Mouse (Mus musculus) midbrain, embryonic 14.5 days (tissue): ENCODE measurements around the gene Lpin3. TPM values are rescaled to one million over a fixed set of nuclear protein-coding genes. Genes with fewer than 3 reads are reported as not detected.

Source experiments
- ATAC-seq: fragments of 200-750 bp; cut with Nextera tagmentation; 2 replicates; pipeline ENCODE4 v1.8.0; 2017; ENCODE audit warnings: moderate number of reproducible peaks, moderate library complexity; ENCODE audit not compliant: low FRiP score, low TSS enrichment
- DNase-seq: peaks from one replicate; pipeline ENCODE4 v3.0.0-alpha.2; 2015
- H3K27ac ChIP-seq: fragments of 300-500 bp; sonication (generic); replicated peaks from 2 replicates; pipeline ENCODE4 v1.5.1; 2014; ENCODE audit warnings: mild to moderate bottlenecking, low read depth, low read length, moderate library complexity
- H3K27me3 ChIP-seq: fragments of 300-500 bp; sonication (generic); 2 replicates; pipeline ENCODE4 v1.6.1; 2014; ENCODE audit warnings: low read length, control low read depth, mixed read lengths; ENCODE audit not compliant: control insufficient read depth, insufficient read depth
- H3K36me3 ChIP-seq: fragments of 300-500 bp; sonication (generic); 2 replicates; pipeline ENCODE4 v1.6.1; 2014; ENCODE audit warnings: low read length, control low read depth; ENCODE audit not compliant: control insufficient read depth, insufficient read depth
- H3K4me1 ChIP-seq: fragments of 300-500 bp; sonication (generic); 2 replicates; pipeline ENCODE4 v1.6.1; 2014; ENCODE audit warnings: mild to moderate bottlenecking, antibody characterized with exemption, low read length, control low read depth; ENCODE audit not compliant: control insufficient read depth, insufficient read depth
- H3K4me2 ChIP-seq: fragments of 300-500 bp; sonication (generic); 2 replicates; pipeline ENCODE4 v1.6.1; 2014; ENCODE audit warnings: mild to moderate bottlenecking, low read length, moderate library complexity
- H3K4me3 ChIP-seq: fragments of 300-500 bp; sonication (generic); replicated peaks from 2 replicates; pipeline ENCODE4 v1.5.1; 2014; ENCODE audit warnings: low read depth, low read length
- H3K9ac ChIP-seq: fragments of 300-500 bp; sonication (generic); replicated peaks from 2 replicates; pipeline ENCODE4 v1.6.1; 2014; ENCODE audit warnings: mild to moderate bottlenecking, low read length, moderate library complexity
- H3K9me3 ChIP-seq: fragments of 300-500 bp; sonication (generic); 2 replicates; pipeline ENCODE4 v1.6.1; 2016; ENCODE audit warnings: low read length, control low read depth, mixed read lengths; ENCODE audit not compliant: control insufficient read depth
- WGBS: fragments of 180-500 bp; shearing (Covaris S2); extraction: QIAGEN DNeasy Blood & Tissue Kit; methylation state at CpG from one replicate; pipeline ENCODE4 v1.1.7; 2014; 5-methylcytosine and 5-hydroxymethylcytosine counted together
- polyA plus RNA-seq: library from polyadenylated mRNA; unstranded; fragments of >200 nt; fragmentation: Nextera tagmentation; extraction: Ambion mirVana; gene quantifications from 2 replicates; pipeline ENCODE4 v1.2.1, GENCODE M21; 2014

Gene Lpin3
- polyA plus RNA-seq, 1 experiment from 2014 or later: 0.14 TPM

GRCm38 (mm10) chr2:160932981-160933380 lies 52.5 kb downstream of the Lpin3 start:
- Histone ChIP-seq H3K27me3 (no peaks in the 10 kb centered on the region), H3K4me3 (no peak overlapping the region), H3K27ac (no peak overlapping the region), H3K4me2 (no peak overlapping the region), H3K36me3 (no peaks in the 10 kb centered on the region), H3K9ac (no peak overlapping the region), H3K4me1 (no peaks in the 10 kb centered on the region), H3K9me3 (no peaks in the 10 kb centered on the region)
- 88% methylated on average over 3 of the region's 3 CpGs for WGBS
- no peak for DNase-seq
- ATAC-seq: no peak

- Histone ChIP-seq H3K9ac (no peak overlapping the region), H3K36me3 (no peaks in the 10 kb centered on the region), H3K27me3 (no peaks in the 10 kb centered on the region), H3K4me2 (no peak overlapping the region), H3K27ac (no peak overlapping the region), H3K4me1 (no peaks in the 10 kb centered on the region), H3K4me3 (no peak overlapping the region), H3K9me3 (no peaks in the 10 kb centered on the region)
- 64% methylated on average over 5 of the region's 5 CpGs for WGBS
- no peak for DNase-seq
- ATAC-seq: no peak
These were observed 53.4 kb downstream of the Lpin3 start for GRCm38 (mm10) chr2:160933890-160934289.

DNA sequence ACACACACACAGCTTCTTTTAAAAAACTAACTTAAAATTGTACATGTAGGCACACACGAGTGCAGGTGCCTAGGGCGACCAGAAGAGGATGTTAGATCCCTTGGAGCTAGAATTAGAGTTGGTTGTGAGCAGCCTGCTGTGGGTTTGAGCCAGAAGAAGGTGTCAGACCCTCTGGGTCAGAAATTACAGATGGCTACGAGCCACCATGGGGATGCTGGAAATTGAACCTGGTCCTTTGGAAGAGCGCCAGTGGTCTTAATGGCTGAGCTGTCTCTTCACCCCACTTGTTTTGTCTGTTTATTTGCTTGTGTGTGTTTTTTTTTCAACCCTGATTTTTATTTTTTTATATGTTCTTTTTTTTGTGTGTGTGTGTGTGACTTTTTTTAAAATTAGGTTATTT lies 54.0 kb downstream of the Lpin3 start:
- no peak overlapping the region for H3K4me3 ChIP-seq
- H3K9ac ChIP-seq: no peak overlapping the region
- ATAC-seq (no peak), DNase-seq (no peak)
- H3K4me1 ChIP-seq: no peaks in the 10 kb centered on the region
- H3K4me2 ChIP-seq: no peak overlapping the region
- H3K27me3 ChIP-seq: no peaks in the 10 kb centered on the region
- no peak overlapping the region for H3K27ac ChIP-seq
- H3K9me3 ChIP-seq: no peaks in the 10 kb centered on the region
- 88% methylated on average over 4 of the region's 4 CpGs for WGBS
- no peaks in the 10 kb centered on the region for H3K36me3 ChIP-seq

GRCm38 (mm10) chr2:160940930-160941709 lies 60.6 kb downstream of the Lpin3 start:
- Histone ChIP-seq H3K9ac (no peak overlapping the region), H3K27me3 (no peaks in the 10 kb centered on the region), H3K4me1 (no peaks in the 10 kb centered on the region), H3K27ac (no peak overlapping the region), H3K4me2 (no peak overlapping the region), H3K36me3 (peaks cover 12% of the 10 kb centered on the region; the same call in 1 of the 2 replicates), H3K9me3 (no peaks in the 10 kb centered on the region), H3K4me3 (no peak overlapping the region)
- ATAC-seq (no peak), DNase-seq (no peak)
- 76% methylated on average over 17 of the region's 17 CpGs for WGBS

GRCm38 (mm10) chr2:160942443-160942842 lies 62.0 kb downstream of the Lpin3 start:
- no peaks in the 10 kb centered on the region for H3K9me3 ChIP-seq
- H3K4me2 ChIP-seq: no peak overlapping the region
- peaks cover 19% of the 10 kb centered on the region; the same call in 1 of the 2 replicates for H3K36me3 ChIP-seq
- WGBS: 68% methylated on average over 3 of the region's 3 CpGs
- ATAC-seq: no peak
- H3K4me3 ChIP-seq: no peak overlapping the region
- H3K4me1 ChIP-seq: no peaks in the 10 kb centered on the region
- H3K27me3 ChIP-seq: no peaks in the 10 kb centered on the region
- DNase-seq: peak; percentile 44
- no peak overlapping the region for H3K27ac ChIP-seq
- H3K9ac ChIP-seq: no peak overlapping the region

DNA sequence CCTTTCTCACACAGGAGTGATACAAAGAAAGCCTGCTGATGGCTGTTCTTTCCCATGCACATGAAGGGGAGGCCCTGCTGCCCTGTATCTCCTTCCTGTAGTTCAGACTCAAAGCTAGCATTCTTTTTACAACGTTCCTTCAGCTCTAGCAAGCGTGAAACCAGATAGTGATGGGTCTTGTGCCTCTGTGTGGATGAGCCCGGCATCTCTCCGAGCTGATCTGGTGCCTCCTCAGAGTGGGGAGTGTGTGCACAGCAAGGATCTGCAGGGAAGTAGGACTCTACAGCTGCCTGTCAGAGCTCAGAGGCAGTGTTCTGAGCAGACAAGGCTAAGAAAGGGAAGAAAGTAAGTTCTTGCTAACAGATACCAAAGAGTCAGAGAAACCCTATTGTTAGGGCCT lies 71.1 kb downstream of the Lpin3 start:
- H3K4me3 ChIP-seq: no peak overlapping the region
- H3K9me3 ChIP-seq: no peaks in the 10 kb centered on the region
- H3K4me1 ChIP-seq: no peaks in the 10 kb centered on the region
- no peak overlapping the region for H3K27ac ChIP-seq
- no peaks in the 10 kb centered on the region for H3K27me3 ChIP-seq
- no peak for ATAC-seq
- DNase-seq: no peak
- H3K36me3 ChIP-seq: peaks cover 88% of the 10 kb centered on the region
- no peak overlapping the region for H3K9ac ChIP-seq
- WGBS: 83% methylated on average over 4 of the region's 4 CpGs
- H3K4me2 ChIP-seq: no peak overlapping the region

- Histone ChIP-seq H3K36me3 (peaks cover 85% of the 10 kb centered on the region), H3K4me2 (no peak overlapping the region), H3K27ac (peak overlapping the region; percentile 20; the same call in 1 of the 2 replicates), H3K4me3 (no peak overlapping the region), H3K9ac (no peak overlapping the region), H3K9me3 (no peaks in the 10 kb centered on the region), H3K4me1 (no peaks in the 10 kb centered on the region), H3K27me3 (no peaks in the 10 kb centered on the region)
- 84% methylated on average over 7 of the region's 7 CpGs for WGBS
- DNase-seq: no peak
- ATAC-seq: no peak
These were observed 72.8 kb downstream of the Lpin3 start for GRCm38 (mm10) chr2:160953131-160953873.

GRCm38 (mm10) chr2:160954541-160954940 lies 74.1 kb downstream of the Lpin3 start:
- no peak for DNase-seq
- H3K4me3 ChIP-seq: no peak overlapping the region
- 96% methylated on average over 3 of the region's 3 CpGs for WGBS

More at GRCm38 (mm10) chr2:160954541-160954940, 74.1 kb downstream of the Lpin3 start:
- Histone ChIP-seq H3K4me1 (no peaks in the 10 kb centered on the region), H3K36me3 (peaks cover 82% of the 10 kb centered on the region), H3K9ac (no peak overlapping the region), H3K4me2 (no peak overlapping the region), H3K27ac (no peak overlapping the region), H3K9me3 (no peaks in the 10 kb centered on the region), H3K27me3 (no peaks in the 10 kb centered on the region)
- no peak for ATAC-seq
